Mouse (Mus musculus) G1E (cell line): ENCODE data around the gene Rab5b.

Experiments
- CTCF ChIP-seq: IDR thresholded peaks from 2 replicates; pipeline ENCODE4 v1.5.1; 2012; ENCODE audit warnings: low read depth, low read length, inconsistent platforms, mixed read lengths
- GATA1 ChIP-seq: IDR thresholded peaks from 2 replicates; pipeline ENCODE4 v1.6.1; 2012; ENCODE audit warnings: borderline replicate concordance, low read length, inconsistent platforms, mixed read lengths
- GATA2 ChIP-seq: IDR thresholded peaks from 2 replicates; pipeline ENCODE4 v1.6.1; 2012; ENCODE audit warnings: low read depth, low read length, inconsistent platforms, borderline replicate concordance
- POLR2AphosphoS5 ChIP-seq: IDR thresholded peaks from 2 replicates; pipeline ENCODE4 v1.6.1; 2012; ENCODE audit warnings: low read depth, low read length, inconsistent platforms; ENCODE audit not compliant: insufficient replicate concordance
- TAL1 ChIP-seq: conservative IDR thresholded peaks from 2 replicates; pipeline ENCODE4 v1.6.1; 2012; ENCODE audit warnings: low read depth, low read length, inconsistent platforms, mixed read lengths

DNA sequence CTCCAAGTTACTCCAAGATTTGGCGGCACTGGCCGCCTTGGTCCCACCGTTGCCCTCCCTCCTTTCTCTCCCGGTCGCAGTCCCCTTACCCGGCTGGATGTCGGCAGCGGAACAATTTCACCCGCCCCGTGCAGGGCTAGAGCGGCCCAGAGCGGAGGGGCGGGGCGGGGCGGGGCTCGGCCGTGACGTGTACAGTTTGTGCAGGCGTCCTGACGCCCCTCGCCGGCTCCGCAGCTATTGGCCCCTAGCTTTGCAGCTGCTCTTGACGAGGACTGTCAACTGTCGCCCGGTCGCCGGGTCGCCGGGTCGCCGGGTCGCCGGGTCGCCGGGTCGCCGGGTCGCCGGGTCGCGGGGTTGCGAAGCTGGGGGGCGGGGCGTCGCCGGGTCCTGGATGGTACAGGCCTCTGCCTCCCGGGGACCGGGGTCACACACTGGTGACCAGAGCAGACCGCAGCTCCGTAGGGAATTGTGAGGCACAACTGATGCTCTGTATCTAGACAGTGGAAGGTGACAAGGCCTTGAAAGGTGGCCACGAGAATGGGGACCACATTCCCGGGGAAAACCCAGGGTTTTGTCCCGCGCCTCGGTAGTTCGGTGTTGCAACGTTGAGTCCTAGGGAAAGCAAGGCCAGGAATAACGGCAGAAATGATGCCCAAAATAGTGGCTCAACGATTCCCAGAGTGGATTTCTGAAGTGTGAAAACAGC lies 22.1 kb downstream of the Rab5b start, which contains the start of gene Suox:
- TF ChIP-seq CTCF (no peak), GATA2 (no peak), GATA1 (no peak), POLR2AphosphoS5 (no peak), TAL1 (no peak)
